Mouse (Mus musculus) intestine, embryonic 15.5 days (tissue): Measurements from ENCODE around the gene Col6a2. TPM values are rescaled to one million over a fixed set of nuclear protein-coding genes. Genes with fewer than 3 reads are reported as not detected.

Experiments used
- ATAC-seq: fragments of 200-750 bp; cut with Nextera tagmentation; 2 replicates; pipeline ENCODE4 v1.8.0; 2017; ENCODE audit warnings: moderate TSS enrichment, moderate library complexity
- H3K27ac ChIP-seq: fragments of 300-500 bp; sonication (generic); 2 replicates; pipeline ENCODE4 v1.5.1; 2015; ENCODE audit warnings: mild to moderate bottlenecking, inconsistent platforms
- H3K27me3 ChIP-seq: fragments of 300-500 bp; sonication (generic); replicated peaks from 2 replicates; pipeline ENCODE4 v1.6.1; 2015; ENCODE audit warnings: inconsistent platforms
- H3K36me3 ChIP-seq: fragments of 300-500 bp; sonication (generic); 2 replicates; pipeline ENCODE4 v1.6.1; 2015; ENCODE audit warnings: inconsistent platforms
- H3K4me1 ChIP-seq: fragments of 300-500 bp; sonication (generic); replicated peaks from 2 replicates; pipeline ENCODE4 v1.6.1; 2015; ENCODE audit warnings: inconsistent platforms
- H3K4me2 ChIP-seq: fragments of 300-500 bp; sonication (generic); replicated peaks from 2 replicates; pipeline ENCODE4 v1.6.1; 2015; ENCODE audit warnings: mild to moderate bottlenecking, inconsistent platforms
- H3K4me3 ChIP-seq: fragments of 300-500 bp; sonication (generic); replicated peaks from 2 replicates; pipeline ENCODE4 v1.5.1; 2015; ENCODE audit warnings: inconsistent platforms
- H3K9ac ChIP-seq: fragments of 300-500 bp; sonication (generic); 2 replicates; pipeline ENCODE4 v1.6.1; 2015; ENCODE audit warnings: inconsistent platforms
- H3K9me3 ChIP-seq: fragments of 300-500 bp; sonication (generic); 2 replicates; pipeline ENCODE4 v1.6.1; 2016; ENCODE audit warnings: inconsistent platforms
- WGBS: fragments of 180-500 bp; shearing (Covaris S2); methylation state at CpG from one replicate; pipeline ENCODE4 v1.1.7; 2015; 5-methylcytosine and 5-hydroxymethylcytosine counted together
- polyA plus RNA-seq: library from polyadenylated mRNA; unstranded; fragments of >200 nt; fragmentation: Nextera tagmentation; extraction: Ambion mirVana; gene quantifications from 2 replicates; pipeline ENCODE4 v1.2.1, GENCODE M21; 2015

Gene Col6a2
- polyA plus RNA-seq, 1 experiment from 2014 or later = 282 TPM

- no peak overlapping the region for H3K4me3 ChIP-seq
- 0 out of 2 replicates have a peak overlapping the region, but pooled peaks have one; percentile 6 for H3K27ac ChIP-seq
Observed at GRCm38 (mm10) chr10:76632630-76633029, 9.2 kb upstream of the Col6a2 start.

GRCm38 (mm10) chr10:76630657-76631056, 7.2 kb upstream of the Col6a2 start:
- Histone ChIP-seq H3K4me3 (no peak overlapping the region), H3K4me2 (no peak overlapping the region), H3K4me1 (peaks cover 10% of the 10 kb centered on the region), H3K27me3 (no peaks in the 10 kb centered on the region), H3K27ac (no peak overlapping the region), H3K36me3 (no peaks in the 10 kb centered on the region), H3K9me3 (no peaks in the 10 kb centered on the region), H3K9ac (no peak overlapping the region)
- 100% methylated on average over 1 of the region's 1 CpGs for WGBS
- no peak for ATAC-seq

More at GRCm38 (mm10) chr10:76632630-76633029, 9.2 kb upstream of the Col6a2 start:
- Histone ChIP-seq H3K9me3 (no peaks in the 10 kb centered on the region), H3K27me3 (no peaks in the 10 kb centered on the region), H3K36me3 (no peaks in the 10 kb centered on the region), H3K9ac (no peak overlapping the region), H3K4me1 (peaks cover 13% of the 10 kb centered on the region), H3K4me2 (no peak overlapping the region)
- WGBS = 77% methylated on average over 8 of the region's 8 CpGs
- no peak for ATAC-seq

DNA sequence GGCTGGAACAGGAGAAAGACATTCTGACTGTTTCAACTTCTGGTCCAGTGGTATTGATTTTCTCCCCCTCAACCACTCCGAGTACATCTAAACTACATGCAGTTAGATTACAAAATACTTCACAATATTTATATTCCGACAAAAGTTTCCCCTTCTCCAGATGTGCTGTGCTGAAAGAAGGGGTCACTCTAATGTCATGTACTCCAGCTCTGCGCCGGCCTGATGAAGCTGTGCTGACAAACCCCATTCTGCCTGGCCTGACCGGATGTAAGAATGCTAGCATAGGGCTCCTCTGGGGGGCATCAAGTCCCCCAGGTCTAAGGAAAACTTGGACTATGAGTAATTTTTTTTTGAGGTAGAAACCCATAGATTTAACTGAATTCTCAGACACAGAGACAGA, 4.3 kb upstream of the Col6a2 start:
- 49% methylated on average over 5 of the region's 5 CpGs for WGBS
- Histone ChIP-seq H3K27ac (peak overlapping the region; percentile 66), H3K27me3 (no peaks in the 10 kb centered on the region), H3K4me3 (no peak overlapping the region), H3K9ac (no peak overlapping the region), H3K4me1 (peaks cover 14% of the 10 kb centered on the region), H3K9me3 (no peaks in the 10 kb centered on the region), H3K4me2 (no peak overlapping the region), H3K36me3 (no peaks in the 10 kb centered on the region)
- ATAC-seq = no peak

- H3K36me3 ChIP-seq = no peaks in the 10 kb centered on the region
- no peak overlapping the region for H3K4me2 ChIP-seq
- 62% methylated on average over 7 of the region's 7 CpGs for WGBS
- H3K27me3 ChIP-seq = no peaks in the 10 kb centered on the region
- H3K27ac ChIP-seq = peak overlapping the region; percentile 72; the same call in 1 of the 2 replicates
- no peak overlapping the region for H3K4me3 ChIP-seq
- ATAC-seq = no peak
- peaks cover 14% of the 10 kb centered on the region for H3K4me1 ChIP-seq
- H3K9ac ChIP-seq = no peak overlapping the region
- H3K9me3 ChIP-seq = no peaks in the 10 kb centered on the region
Observed at GRCm38 (mm10) chr10:76624903-76625302, 1.5 kb upstream of the Col6a2 start.

GRCm38 (mm10) chr10:76623734-76624133, 304 bp upstream of the Col6a2 start:
- H3K27ac ChIP-seq = peak overlapping the region; percentile 72
- no peaks in the 10 kb centered on the region for H3K27me3 ChIP-seq
- no peaks in the 10 kb centered on the region for H3K9me3 ChIP-seq
- 13% methylated on average over 7 of the region's 7 CpGs for WGBS
- no peak overlapping the region for H3K4me3 ChIP-seq
- H3K9ac ChIP-seq = no peak overlapping the region
- ATAC-seq = no peak
- peak overlapping the region; percentile 48 for H3K4me2 ChIP-seq
- H3K36me3 ChIP-seq = no peaks in the 10 kb centered on the region
- peaks cover 14% of the 10 kb centered on the region for H3K4me1 ChIP-seq

- peaks cover 14% of the 10 kb centered on the region for H3K4me1 ChIP-seq
- ATAC-seq = no peak
- 65% methylated on average over 4 of the region's 4 CpGs for WGBS
- H3K27me3 ChIP-seq = no peaks in the 10 kb centered on the region
- peak overlapping the region; percentile 48 for H3K4me3 ChIP-seq
- H3K27ac ChIP-seq = peak overlapping the region; percentile 79; the same call in 1 of the 2 replicates
- no peaks in the 10 kb centered on the region for H3K36me3 ChIP-seq
- no peaks in the 10 kb centered on the region for H3K9me3 ChIP-seq
- peak overlapping the region; percentile 48 for H3K4me2 ChIP-seq
- peak overlapping the region; percentile 73 for H3K9ac ChIP-seq
Observed at GRCm38 (mm10) chr10:76622411-76622810, 1.0 kb downstream of the Col6a2 start.

GRCm38 (mm10) chr10:76612473-76612872, 11.0 kb downstream of the Col6a2 start:
- H3K27ac ChIP-seq = no peak overlapping the region
- H3K9ac ChIP-seq = no peak overlapping the region
- no peak for ATAC-seq
- no peaks in the 10 kb centered on the region for H3K27me3 ChIP-seq
- H3K36me3 ChIP-seq = peaks cover 51% of the 10 kb centered on the region
- H3K4me1 ChIP-seq = no peaks in the 10 kb centered on the region
- 85% methylated on average over 7 of the region's 7 CpGs for WGBS
- no peak overlapping the region for H3K4me3 ChIP-seq
- H3K9me3 ChIP-seq = no peaks in the 10 kb centered on the region
- no peak overlapping the region for H3K4me2 ChIP-seq

- Histone ChIP-seq H3K4me3 (no peak overlapping the region), H3K36me3 (peaks cover 34% of the 10 kb centered on the region; the same call in 1 of the 2 replicates), H3K9ac (no peak overlapping the region), H3K27ac (no peak overlapping the region), H3K27me3 (no peaks in the 10 kb centered on the region), H3K4me2 (no peak overlapping the region), H3K4me1 (no peaks in the 10 kb centered on the region), H3K9me3 (no peaks in the 10 kb centered on the region)
- no peak for ATAC-seq
- 73% methylated on average over 3 of the region's 3 CpGs for WGBS
Observed at GRCm38 (mm10) chr10:76602690-76603089, 20.7 kb downstream of the Col6a2 start.

DNA sequence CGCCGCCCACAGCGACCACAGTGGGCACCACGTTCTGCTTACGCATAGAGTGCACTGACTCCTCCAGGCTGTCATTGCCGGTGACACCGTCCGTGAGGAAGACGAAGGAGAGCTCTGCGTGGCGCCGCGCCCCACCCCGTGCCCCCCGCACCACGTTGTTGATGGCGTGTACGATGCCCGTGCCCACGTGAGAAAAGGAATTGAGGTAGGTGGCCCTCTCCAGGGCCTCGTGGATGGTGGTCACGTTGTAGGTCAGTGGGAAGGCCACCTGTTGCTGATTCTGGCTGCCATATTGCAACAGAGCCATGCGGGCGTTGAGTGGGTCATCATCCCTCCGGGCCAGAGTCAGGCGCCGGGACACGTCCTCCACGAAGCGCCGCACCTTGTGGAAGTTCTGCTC, 27.1 kb downstream of the Col6a2 start:
- Histone ChIP-seq H3K9me3 (no peaks in the 10 kb centered on the region), H3K9ac (no peak overlapping the region), H3K36me3 (no peaks in the 10 kb centered on the region), H3K27ac (no peak overlapping the region), H3K4me1 (no peaks in the 10 kb centered on the region), H3K27me3 (no peaks in the 10 kb centered on the region), H3K4me3 (no peak overlapping the region), H3K4me2 (no peak overlapping the region)
- no peak for ATAC-seq
- WGBS = 90% methylated on average over 31 of the region's 31 CpGs

- H3K36me3 ChIP-seq = no peaks in the 10 kb centered on the region
Observed at GRCm38 (mm10) chr10:76590197-76590596, 33.2 kb downstream of the Col6a2 start.

DNA sequence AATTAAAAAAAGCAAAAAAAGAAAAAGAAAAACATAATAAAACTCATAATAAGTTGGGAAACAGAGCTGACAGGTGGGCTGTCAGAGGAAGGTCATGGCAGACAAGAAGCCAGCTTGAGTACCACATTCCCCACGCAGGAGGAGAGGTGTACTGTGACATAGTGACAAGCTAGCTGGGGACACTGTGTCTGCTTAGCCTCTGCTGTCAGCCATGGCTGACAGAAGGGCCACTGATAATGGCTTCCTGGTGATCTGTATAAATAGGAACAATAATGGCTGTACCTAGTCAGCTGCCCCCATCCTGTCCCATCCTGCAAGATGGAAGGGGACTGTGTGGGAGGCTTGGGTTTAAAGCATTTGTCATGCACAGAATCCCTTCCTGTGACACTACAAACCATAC, 37.2 kb downstream of the Col6a2 start:
- no peaks in the 10 kb centered on the region for H3K4me1 ChIP-seq
- no peak overlapping the region for H3K4me3 ChIP-seq
- H3K27ac ChIP-seq = no peak overlapping the region
- no peak for ATAC-seq
- H3K36me3 ChIP-seq = no peaks in the 10 kb centered on the region
- no peak overlapping the region for H3K9ac ChIP-seq
- 42% methylated on average over 1 of the region's 1 CpGs for WGBS
- no peaks in the 10 kb centered on the region for H3K27me3 ChIP-seq
- 0 out of 2 replicates have a peak, but pooled peaks cover 3% of the 10 kb centered on the region for H3K9me3 ChIP-seq
- no peak overlapping the region for H3K4me2 ChIP-seq

More at GRCm38 (mm10) chr10:76590197-76590596, 33.2 kb downstream of the Col6a2 start:
- Histone ChIP-seq H3K4me3 (no peak overlapping the region), H3K27me3 (no peaks in the 10 kb centered on the region), H3K9me3 (0 out of 2 replicates have a peak, but pooled peaks cover 3% of the 10 kb centered on the region), H3K27ac (no peak overlapping the region), H3K4me1 (no peaks in the 10 kb centered on the region), H3K4me2 (no peak overlapping the region), H3K9ac (no peak overlapping the region)
- WGBS = 81% methylated on average over 11 of the region's 11 CpGs
- no peak for ATAC-seq

GRCm38 (mm10) chr10:76584138-76584537, 39.3 kb downstream of the Col6a2 start:
- Histone ChIP-seq H3K4me3 (no peak overlapping the region), H3K4me2 (peak overlapping the region; percentile 42), H3K9ac (no peak overlapping the region), H3K27ac (no peak overlapping the region), H3K27me3 (no peaks in the 10 kb centered on the region), H3K36me3 (no peaks in the 10 kb centered on the region), H3K9me3 (no peaks in the 10 kb centered on the region), H3K4me1 (no peaks in the 10 kb centered on the region)
- WGBS = 14% methylated on average over 10 of the region's 10 CpGs
- 0 out of 2 replicates have a peak, but pooled peaks have one; percentile 20 for ATAC-seq

DNA sequence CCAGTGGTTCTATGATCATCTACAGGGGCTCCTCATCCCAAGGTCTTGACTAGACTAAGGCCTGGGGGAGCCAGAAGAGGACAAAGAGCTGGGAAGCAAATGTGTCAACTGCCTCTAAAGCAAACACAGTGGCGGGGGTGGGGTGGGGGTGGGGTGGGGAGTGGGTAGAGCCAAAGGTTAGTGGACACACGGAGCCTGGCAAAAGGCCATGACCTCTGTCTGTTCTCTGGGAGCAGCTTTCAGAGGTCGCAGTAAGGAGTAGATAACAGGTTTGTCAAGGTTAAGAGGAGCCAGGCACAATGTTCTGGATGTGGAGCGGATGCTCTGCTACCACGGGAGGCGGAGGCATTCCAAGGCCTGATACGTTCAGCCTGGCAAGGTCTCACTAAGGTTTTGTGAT, 46.5 kb downstream of the Col6a2 start:
- ATAC-seq = no peak
- WGBS = 67% methylated on average over 7 of the region's 7 CpGs

More for the DNA sequence above, 46.5 kb downstream of the Col6a2 start:
- Histone ChIP-seq H3K4me2 (no peak overlapping the region), H3K27ac (no peak overlapping the region), H3K4me1 (no peaks in the 10 kb centered on the region), H3K36me3 (no peaks in the 10 kb centered on the region), H3K9me3 (no peaks in the 10 kb centered on the region), H3K4me3 (no peak overlapping the region), H3K27me3 (no peaks in the 10 kb centered on the region), H3K9ac (no peak overlapping the region)
